Mouse (Mus musculus): ENCODE results near the gene Rnf150.

- TF ChIP-seq POLR2A (IDR thresholded peaks at IDR 0.05; ENCODE audit: low read depth, low read length) = no peak
- no peak for TF ChIP-seq CHD1 (IDR thresholded peaks at IDR 0.05; ENCODE audit: low read depth, low read length)
- no peak for TF ChIP-seq ZNF384 (IDR thresholded peaks at IDR 0.05; ENCODE audit: low read depth, low read length)
Measured at GRCm38 (mm10) chr8:83052896-83053295, 189.7 kb downstream of the Rnf150 start.

Data from CH12.LX (cell line).